Mouse (Mus musculus): ENCODE results near the gene Saa1. TPM values are rescaled to one million over a fixed set of nuclear protein-coding genes. Genes with fewer than 3 reads are reported as not detected.
"Not testable (repeated sequence)": the region's sequence is repeated elsewhere in the genome, so short reads cannot be mapped to it uniquely, and the experiment has no call there.

Gene Saa1
- polyA plus RNA-seq, 1 experiment from 2014 or later: 1.1 TPM

- H3K4me2 ChIP-seq: no peak overlapping the region
- H3K9me3 ChIP-seq (ENCODE audit: control insufficient read depth, low read length): no peaks in the 10 kb centered on the region
- no peak overlapping the region for H3K9ac ChIP-seq (ENCODE audit: low read depth, low read length)
- no peaks in the 10 kb centered on the region for H3K4me1 ChIP-seq (replicated peaks; ENCODE audit: control insufficient read depth, insufficient read depth, low read length)
- H3K27ac ChIP-seq (ENCODE audit: low read depth, low read length): no peak overlapping the region
- H3K4me3 ChIP-seq (ENCODE audit: low read depth, low read length): no peak overlapping the region
- H3K27me3 ChIP-seq (replicated peaks; ENCODE audit: control insufficient read depth, insufficient read depth, low read length): no peaks in the 10 kb centered on the region
- WGBS: 70% methylated on average over 3 of the region's 3 CpGs
- H3K36me3 ChIP-seq (ENCODE audit: control insufficient read depth, insufficient read depth, low read length): no peaks in the 10 kb centered on the region
- DNase-seq (ENCODE audit: low spot score): no peak
- ATAC-seq (replicated peaks; ENCODE audit: low FRiP score): no peak
These were observed 5.7 kb upstream of the Saa1 start for GRCm38 (mm10) chr7:46748459-46748858.

GRCm38 (mm10) chr7:46746381-46746780 lies 3.6 kb upstream of the Saa1 start:
- ATAC-seq (replicated peaks; ENCODE audit: low FRiP score): no peak
- 84% methylated on average over 7 of the region's 7 CpGs for WGBS

GRCm38 (mm10) chr7:46745816-46746215 lies 3.0 kb upstream of the Saa1 start:
- DNase-seq (ENCODE audit: low spot score): no peak
- no peaks in the 10 kb centered on the region for H3K4me1 ChIP-seq (replicated peaks; ENCODE audit: control insufficient read depth, insufficient read depth, low read length)
- no peak overlapping the region for H3K4me3 ChIP-seq (ENCODE audit: low read depth, low read length)
- H3K9me3 ChIP-seq (ENCODE audit: control insufficient read depth, low read length): no peaks in the 10 kb centered on the region
- H3K27me3 ChIP-seq (replicated peaks; ENCODE audit: control insufficient read depth, insufficient read depth, low read length): no peaks in the 10 kb centered on the region
- no peak overlapping the region for H3K4me2 ChIP-seq
- no peak overlapping the region for H3K9ac ChIP-seq (ENCODE audit: low read depth, low read length)
- no peaks in the 10 kb centered on the region for H3K36me3 ChIP-seq (ENCODE audit: control insufficient read depth, insufficient read depth, low read length)
- H3K27ac ChIP-seq (ENCODE audit: low read depth, low read length): no peak overlapping the region
- no peak for ATAC-seq (replicated peaks; ENCODE audit: low FRiP score)
- WGBS: 74% methylated on average over 3 of the region's 3 CpGs

More at GRCm38 (mm10) chr7:46746381-46746780, 3.6 kb upstream of the Saa1 start:
- no peaks in the 10 kb centered on the region for H3K4me1 ChIP-seq (replicated peaks; ENCODE audit: control insufficient read depth, insufficient read depth, low read length)
- H3K27ac ChIP-seq (ENCODE audit: low read depth, low read length): no peak overlapping the region
- no peaks in the 10 kb centered on the region for H3K27me3 ChIP-seq (replicated peaks; ENCODE audit: control insufficient read depth, insufficient read depth, low read length)
- no peak overlapping the region for H3K9ac ChIP-seq (ENCODE audit: low read depth, low read length)
- no peaks in the 10 kb centered on the region for H3K9me3 ChIP-seq (ENCODE audit: control insufficient read depth, low read length)
- no peaks in the 10 kb centered on the region for H3K36me3 ChIP-seq (ENCODE audit: control insufficient read depth, insufficient read depth, low read length)
- H3K4me3 ChIP-seq (ENCODE audit: low read depth, low read length): no peak overlapping the region
- no peak for DNase-seq (ENCODE audit: low spot score)
- no peak overlapping the region for H3K4me2 ChIP-seq

GRCm38 (mm10) chr7:46740041-46740440 lies 2.7 kb downstream of the Saa1 start:
- 75% methylated on average over 5 of the region's 5 CpGs for WGBS
- H3K27me3 ChIP-seq (replicated peaks; ENCODE audit: control insufficient read depth, insufficient read depth, low read length); H3K36me3 ChIP-seq (ENCODE audit: control insufficient read depth, insufficient read depth, low read length); H3K9me3 ChIP-seq (ENCODE audit: control insufficient read depth, low read length); DNase-seq (ENCODE audit: low spot score); H3K4me1 ChIP-seq (replicated peaks; ENCODE audit: control insufficient read depth, insufficient read depth, low read length); H3K9ac ChIP-seq (ENCODE audit: low read depth, low read length); H3K4me2 ChIP-seq; ATAC-seq (replicated peaks; ENCODE audit: low FRiP score); H3K4me3 ChIP-seq (ENCODE audit: low read depth, low read length); H3K27ac ChIP-seq (ENCODE audit: low read depth, low read length): not testable (repeated sequence)

GRCm38 (mm10) chr7:46738561-46739460 lies 4.0 kb downstream of the Saa1 start:
- Histone ChIP-seq H3K9me3 (ENCODE audit: control insufficient read depth, low read length) (no peaks in the 10 kb centered on the region), H3K27ac (ENCODE audit: low read depth, low read length) (no peak overlapping the region)
- no peak for ATAC-seq (replicated peaks; ENCODE audit: low FRiP score)

GRCm38 (mm10) chr7:46734983-46735382 lies 7.8 kb downstream of the Saa1 start:
- Histone ChIP-seq H3K4me1 (replicated peaks; ENCODE audit: control insufficient read depth, insufficient read depth, low read length) (no peaks in the 10 kb centered on the region), H3K27me3 (replicated peaks; ENCODE audit: control insufficient read depth, insufficient read depth, low read length) (no peaks in the 10 kb centered on the region), H3K4me3 (ENCODE audit: low read depth, low read length) (no peak overlapping the region), H3K9me3 (ENCODE audit: control insufficient read depth, low read length) (no peaks in the 10 kb centered on the region), H3K4me2 (no peak overlapping the region), H3K36me3 (ENCODE audit: control insufficient read depth, insufficient read depth, low read length) (no peaks in the 10 kb centered on the region), H3K9ac (ENCODE audit: low read depth, low read length) (no peak overlapping the region), H3K27ac (ENCODE audit: low read depth, low read length) (no peak overlapping the region)
- no peak for DNase-seq (ENCODE audit: low spot score)
- ATAC-seq (replicated peaks; ENCODE audit: low FRiP score): no peak
- WGBS: 60% methylated on average over 2 of the region's 2 CpGs

More at GRCm38 (mm10) chr7:46738561-46739460, 4.0 kb downstream of the Saa1 start:
- 73% methylated on average over 12 of the region's 12 CpGs for WGBS
- Histone ChIP-seq H3K27me3 (replicated peaks; ENCODE audit: control insufficient read depth, insufficient read depth, low read length) (no peaks in the 10 kb centered on the region), H3K4me2 (no peak overlapping the region), H3K4me3 (ENCODE audit: low read depth, low read length) (no peak overlapping the region), H3K9ac (ENCODE audit: low read depth, low read length) (no peak overlapping the region), H3K4me1 (replicated peaks; ENCODE audit: control insufficient read depth, insufficient read depth, low read length) (no peaks in the 10 kb centered on the region), H3K36me3 (ENCODE audit: control insufficient read depth, insufficient read depth, low read length) (no peaks in the 10 kb centered on the region)
- DNase-seq (ENCODE audit: low spot score): no peak

GRCm38 (mm10) chr7:46732458-46732857 lies 10.3 kb downstream of the Saa1 start, which contains the start of gene Saa4:
TSS of gene Saa4 (minus strand) at chr7:46732603.
- Histone ChIP-seq H3K4me3 (ENCODE audit: low read depth, low read length) (no peak within 1 kb of the TSS), H3K4me2 (peak within 1 kb of the TSS; percentile 18; the same call in 1 of the 2 replicates), H3K27me3 (replicated peaks; ENCODE audit: control insufficient read depth, insufficient read depth, low read length) (no peaks in the 10 kb centered on the region), H3K4me1 (replicated peaks; ENCODE audit: control insufficient read depth, insufficient read depth, low read length) (no peaks in the 10 kb centered on the region), H3K9me3 (ENCODE audit: control insufficient read depth, low read length) (no peaks in the 10 kb centered on the region), H3K9ac (ENCODE audit: low read depth, low read length) (no peak within 1 kb of the TSS), H3K36me3 (ENCODE audit: control insufficient read depth, insufficient read depth, low read length) (no peaks in the 10 kb centered on the region), H3K27ac (ENCODE audit: low read depth, low read length) (no peak within 1 kb of the TSS)
- no peak for DNase-seq (ENCODE audit: low spot score)
- 73% methylated on average over 4 of the region's 4 CpGs for WGBS
- 0 out of 2 replicates have a peak, but pooled peaks have one; percentile 41 for ATAC-seq (replicated peaks; ENCODE audit: low FRiP score)

GRCm38 (mm10) chr7:46727584-46727983 lies 15.2 kb downstream of the Saa1 start:
- Histone ChIP-seq H3K36me3 (ENCODE audit: control insufficient read depth, insufficient read depth, low read length) (no peaks in the 10 kb centered on the region), H3K9me3 (ENCODE audit: control insufficient read depth, low read length) (no peaks in the 10 kb centered on the region), H3K9ac (ENCODE audit: low read depth, low read length) (no peak overlapping the region), H3K4me2 (no peak overlapping the region), H3K27ac (ENCODE audit: low read depth, low read length) (no peak overlapping the region), H3K27me3 (replicated peaks; ENCODE audit: control insufficient read depth, insufficient read depth, low read length) (no peaks in the 10 kb centered on the region), H3K4me1 (replicated peaks; ENCODE audit: control insufficient read depth, insufficient read depth, low read length) (no peaks in the 10 kb centered on the region; the same call in 1 of the 2 replicates), H3K4me3 (ENCODE audit: low read depth, low read length) (no peak overlapping the region)
- WGBS: 82% methylated on average over 1 of the region's 1 CpGs
- ATAC-seq (replicated peaks; ENCODE audit: low FRiP score) (no peak), DNase-seq (ENCODE audit: low spot score) (no peak)

- Histone ChIP-seq H3K9me3 (ENCODE audit: control insufficient read depth, low read length) (no peaks in the 10 kb centered on the region), H3K27ac (ENCODE audit: low read depth, low read length) (no peak overlapping the region), H3K36me3 (ENCODE audit: control insufficient read depth, insufficient read depth, low read length) (no peaks in the 10 kb centered on the region), H3K4me3 (ENCODE audit: low read depth, low read length) (no peak overlapping the region), H3K27me3 (replicated peaks; ENCODE audit: control insufficient read depth, insufficient read depth, low read length) (no peaks in the 10 kb centered on the region), H3K4me1 (replicated peaks; ENCODE audit: control insufficient read depth, insufficient read depth, low read length) (no peaks in the 10 kb centered on the region; the same call in 1 of the 2 replicates), H3K4me2 (no peak overlapping the region), H3K9ac (ENCODE audit: low read depth, low read length) (no peak overlapping the region)
- DNase-seq (ENCODE audit: low spot score) (no peak), ATAC-seq (replicated peaks; ENCODE audit: low FRiP score) (no peak)
- WGBS: 77% methylated on average over 5 of the region's 5 CpGs
These were observed 18.4 kb downstream of the Saa1 start for GRCm38 (mm10) chr7:46724396-46724795.

All from liver, embryonic 11.5 days (tissue).